Mouse (Mus musculus) spleen, postnatal 10 days (tissue): ENCODE results near the gene Trim37.

Experiments used
- DNase-seq, 2 experiments: peaks; one replicate each; pipeline ENCODE4 v3.0.0; 2021 to 2022; ENCODE audit warnings: low spot score in 2 of 2

Gene Trim37

GRCm38 (mm10) chr11:87126824-87127816 lies at the start of gene Trim37:
Trim37 (plus strand) TSS chr11:87127077.
- peak; percentile 75 to 86 for DNase-seq

GRCm38 (mm10) chr11:87083712-87084111 lies 43.2 kb upstream of the Trim37 start:
- DNase-seq: no peak

GRCm38 (mm10) chr11:87085461-87085860 lies 41.4 kb upstream of the Trim37 start:
- DNase-seq: no peak

- DNase-seq: peak; percentile 69 to 84
Measured at GRCm38 (mm10) chr11:87086290-87086984, 40.4 kb upstream of the Trim37 start, which contains the start of gene Smg8. Smg8 (minus strand) TSS chr11:87086774.

GRCm38 (mm10) chr11:87087142-87087541 lies 39.7 kb upstream of the Trim37 start:
- no peak for DNase-seq

- no peak for DNase-seq
Measured at GRCm38 (mm10) chr11:87108409-87108754, 18.5 kb upstream of the Trim37 start, which contains the start of gene Prr11. Prr11 (minus strand) TSS chr11:87108708.

- peak; percentile 90 to 96 for DNase-seq
Measured at GRCm38 (mm10) chr11:87108755-87109518, 17.9 kb upstream of the Trim37 start, which contains the start of gene Ska2. Ska2 (plus strand) TSS chr11:87109234.

- peak; percentile 51 to 64 for DNase-seq
Measured at GRCm38 (mm10) chr11:87109519-87110171, 17.2 kb upstream of the Trim37 start.

- no peak for DNase-seq
Measured at GRCm38 (mm10) chr11:87110172-87110909, 16.5 kb upstream of the Trim37 start.

GRCm38 (mm10) chr11:87121864-87122263 lies 5.0 kb upstream of the Trim37 start:
- no peak for DNase-seq

- no peak for DNase-seq
Measured at GRCm38 (mm10) chr11:87125562-87125961, 1.3 kb upstream of the Trim37 start.

GRCm38 (mm10) chr11:87126281-87126823 lies 525 bp upstream of the Trim37 start:
- DNase-seq: no peak

GRCm38 (mm10) chr11:87136233-87136632 lies 9.4 kb downstream of the Trim37 start:
- DNase-seq: no peak

GRCm38 (mm10) chr11:87158012-87158411 lies 31.1 kb downstream of the Trim37 start:
- DNase-seq: no peak

GRCm38 (mm10) chr11:87162687-87163086 lies 35.8 kb downstream of the Trim37 start:
- DNase-seq: no peak

GRCm38 (mm10) chr11:87163751-87164150 lies 36.9 kb downstream of the Trim37 start:
- DNase-seq: no peak

- no peak for DNase-seq
Measured at GRCm38 (mm10) chr11:87173625-87174024, 46.7 kb downstream of the Trim37 start.

- DNase-seq: no peak
Measured at GRCm38 (mm10) chr11:87175031-87175430, 48.2 kb downstream of the Trim37 start.

GRCm38 (mm10) chr11:87212313-87212712 lies 85.4 kb downstream of the Trim37 start:
- DNase-seq: no peak

GRCm38 (mm10) chr11:87222686-87223085 lies 95.8 kb downstream of the Trim37 start:
- no peak for DNase-seq
